ENCODE assay signal across 8 mouse cellular contexts in the genomic region with DNA sequence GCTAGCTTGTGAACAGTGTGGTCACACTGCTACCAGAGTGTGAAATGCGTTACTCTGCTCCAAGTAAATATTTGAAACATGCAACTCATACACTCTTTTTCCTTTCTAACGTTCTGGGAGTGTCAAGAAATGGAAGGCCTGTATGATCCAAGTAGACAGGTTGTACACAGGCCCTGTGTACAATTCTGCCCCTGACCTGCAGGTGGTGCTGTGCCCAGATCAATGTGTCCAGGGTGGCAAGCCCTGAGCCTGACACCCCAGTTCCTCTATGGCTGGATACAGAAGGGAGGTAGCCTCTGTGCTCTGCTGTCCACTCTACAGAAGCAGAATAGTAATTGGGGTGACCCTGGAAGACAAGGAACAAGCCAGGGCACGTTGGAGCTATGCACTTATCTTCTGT. TPM values are rescaled to one million over a fixed set of nuclear protein-coding genes. Genes with fewer than 3 reads are reported as not detected.
DNase-seq lines count a peak whose midpoint lies in the region.

No protein-coding gene starts in this region.

- intact Hi-C loops in heart, postnatal 36 days (cut with DNase I) = loop anchor here (1.0 to 5.0 kb wide), 5 partner anchors 21 to 253 kb away; no protein-coding TSS in a partner anchor

- DNase-seq in cerebellum, postnatal 36 days = peak; percentile 20 to 30
- no peak for DNase-seq in cerebellum, adult 9-11 months
- peak; percentile 82 for DNase-seq in A20 (ENCODE audit: low read depth, low spot score)
- peak; percentile 88 for DNase-seq in adrenal gland, postnatal 14 days
- peak; percentile 59 to 73 for DNase-seq in heart, postnatal 36 days
- peak; percentile 93 for DNase-seq in lung, postnatal 36 days
- DNase-seq in thymus, postnatal 25 days = peak; percentile 75
- no peak for DNase-seq in retina, embryonic 14.5 days (ENCODE audit: low spot score)

RNA-seq across cellular contexts. Expression of gene Rph3al, which starts 24.3 kb away (rescaled TPM):
- total RNA-seq in adrenal gland, postnatal 14 days (2021) = 10.7 and 13.1 TPM in 2 replicates
- total RNA-seq in heart, postnatal 36 days (2021) = 10 to 100 TPM in 1 of 2 experiments, 1 to 10 TPM in 1; 8.9 to 12.8 TPM

Comparison
In these comparisons a context has a peak if more than half of its experiments do, and no peak if none do; other contexts are left out.
1. DNase-seq: peak in cerebellum, postnatal 36 days (2 of 2), A20 (single experiment), adrenal gland, postnatal 14 days (single experiment), heart, postnatal 36 days (2 of 2), lung, postnatal 36 days (single experiment) and thymus, postnatal 25 days (single experiment); none in cerebellum, adult 9-11 months (single experiment) and retina, embryonic 14.5 days (single experiment).